In genomic region chr1:18968935-18969334, GRCm38 (mm10) we compare ENCODE assay signal across 19 mouse cellular contexts.
"Had no signal": no experiment of that assay in that cellular context is flagged by ENCODE, and none has a peak within 500 bp of the region (broad histone marks: within the 10 kb centered on the region; RNA-seq: fewer than 3 reads in every experiment).

No protein-coding gene starts in this region.

- H3K36me3 ChIP-seq: liver, embryonic 12.5 days; midbrain, embryonic 10.5 days; neural tube, embryonic 13.5 days; neural tube, embryonic 15.5 days had no signal

- H3K4me1 ChIP-seq: liver, embryonic 12.5 days; midbrain, embryonic 10.5 days; neural tube, embryonic 13.5 days; neural tube, embryonic 15.5 days had no signal

- H3K9me3 ChIP-seq: liver, embryonic 12.5 days; midbrain, embryonic 10.5 days; neural tube, embryonic 13.5 days; neural tube, embryonic 15.5 days had no signal

- H3K4me2 ChIP-seq: liver, embryonic 12.5 days; lung, embryonic 14.5 days; neural tube, embryonic 13.5 days; neural tube, embryonic 15.5 days had no signal

- H3K27ac ChIP-seq: liver, embryonic 12.5 days; liver, embryonic 14.5 days; midbrain, embryonic 10.5 days; neural tube, embryonic 13.5 days; neural tube, embryonic 15.5 days had no signal

- H3K9ac ChIP-seq: liver, embryonic 12.5 days; liver, embryonic 14.5 days; lung, embryonic 14.5 days; neural tube, embryonic 13.5 days; neural tube, embryonic 15.5 days had no signal

- H3K4me3 ChIP-seq: liver, embryonic 12.5 days; midbrain, embryonic 10.5 days; myocyte; neural tube, embryonic 13.5 days; neural tube, embryonic 15.5 days had no signal

- DNase-seq: lung, adult 18-20 months; lung, embryonic 14.5 days; lung, postnatal 10 days; lung, postnatal 4 days; retina, postnatal 1 day; right cerebral cortex, adult 18-20 months; right cerebral cortex, postnatal 25 days; right cerebral cortex, postnatal 4 days; spleen, adult 18-20 months; thymus, adult 18-20 months; thymus, postnatal 14 days; thymus, postnatal 36 days had no signal

- ATAC-seq: liver, embryonic 12.5 days; midbrain, embryonic 16.5 days had no signal

- H3K27me3 ChIP-seq: liver, embryonic 12.5 days; neural tube, embryonic 13.5 days; neural tube, embryonic 15.5 days had no signal
